Mouse (Mus musculus) left cerebral cortex, postnatal 25 days (tissue): ENCODE results near the gene H2-Q7. TPM values are rescaled to one million over a fixed set of nuclear protein-coding genes. Genes with fewer than 3 reads are reported as not detected.
A peak's percentile ranks its signal among the peaks of the same experiment; 100 is the strongest.
"Not testable (repeated sequence)": the region's sequence is repeated elsewhere in the genome, so short reads cannot be mapped to it uniquely, and the experiment has no call there.

Experiments
- DNase-seq, 2 experiments: peaks; one replicate each; pipeline ENCODE4 v3.0.0; 2022; ENCODE audit warnings: low spot score in 2 of 2, mixed read lengths in 1 of 2
- intact Hi-C: fragments of 180-260 bp; cut with DNase I; formaldehyde crosslinking; loops from one replicate; pipeline ENCODE4 v1.15.1; 2025
- total RNA-seq, 2 experiments: library from RNA; stranded (reverse); gene quantifications; 2 replicates each; pipeline ENCODE4 v1.2.3; 2021

Gene H2-Q7
- total RNA-seq, 2 experiments from 2014 or later = 0.30 to 0.34 TPM

DNA sequence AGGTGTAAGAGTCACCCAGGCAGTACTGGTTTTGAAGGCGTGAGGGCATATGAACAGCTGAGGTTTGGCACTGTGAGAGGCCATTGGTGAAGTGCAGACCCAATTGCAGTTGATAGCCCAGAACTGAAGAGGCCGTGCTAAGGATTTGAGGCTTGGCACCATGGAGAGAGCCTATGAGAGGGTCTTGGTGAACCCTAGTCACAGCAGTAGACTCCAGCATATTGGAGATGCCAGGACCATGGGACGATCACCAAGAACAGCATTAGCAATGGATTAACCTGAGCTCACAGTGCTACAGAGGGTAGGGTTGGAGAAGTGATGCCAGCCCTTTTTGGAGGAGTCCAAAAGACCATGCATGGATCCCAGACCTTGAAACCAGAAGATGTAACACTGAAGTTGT lies 6.8 kb upstream of the H2-Q7 start:
- intact Hi-C loops, DNase-seq: not testable (repeated sequence)

DNA sequence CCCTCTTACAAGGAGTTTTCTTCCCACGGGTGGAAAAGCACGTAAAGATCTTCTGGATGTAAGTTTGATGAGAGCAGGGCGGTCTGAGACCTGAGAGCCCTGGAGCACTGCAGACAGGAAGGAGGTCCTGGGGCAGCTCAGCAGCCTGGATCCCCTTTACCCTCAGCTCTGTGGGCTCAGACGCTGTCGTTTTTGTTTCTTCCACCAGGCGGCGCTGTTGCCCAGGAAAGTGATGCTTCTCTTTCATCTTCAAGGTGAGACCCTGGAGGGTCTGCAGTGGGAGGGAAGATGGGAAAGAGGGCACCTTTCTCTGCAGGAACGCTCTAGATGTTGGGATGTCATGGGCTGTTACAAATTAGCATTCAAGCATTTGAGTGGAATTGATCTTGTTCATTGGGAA lies 4.1 kb upstream of the H2-Q7 start:
- DNase-seq, intact Hi-C loops: not testable (repeated sequence)

DNA sequence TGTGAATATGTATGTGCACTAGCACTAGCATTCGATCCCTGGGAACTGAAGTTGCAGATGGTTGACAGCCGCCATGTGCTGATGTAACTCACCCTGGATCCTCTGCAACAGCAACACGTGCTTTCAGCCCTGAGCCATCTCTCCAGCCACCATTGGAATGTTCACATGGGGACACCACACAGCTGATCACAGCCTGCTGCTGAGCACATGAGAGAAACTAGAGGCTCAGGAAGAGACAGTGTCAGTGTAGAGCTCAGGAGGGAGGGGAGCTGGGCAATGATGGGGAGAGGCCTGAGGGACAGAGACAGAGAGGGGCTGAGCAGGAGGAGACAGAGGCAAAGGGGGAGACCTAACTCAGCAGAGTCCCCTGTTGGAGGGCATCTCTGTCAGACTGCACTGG lies 3.4 kb upstream of the H2-Q7 start:
- intact Hi-C loops, DNase-seq: not testable (repeated sequence)

- DNase-seq, intact Hi-C loops: not testable (repeated sequence)
Observed at GRCm38 (mm10) chr17:35437386-35437936, 1.5 kb upstream of the H2-Q7 start.

DNA sequence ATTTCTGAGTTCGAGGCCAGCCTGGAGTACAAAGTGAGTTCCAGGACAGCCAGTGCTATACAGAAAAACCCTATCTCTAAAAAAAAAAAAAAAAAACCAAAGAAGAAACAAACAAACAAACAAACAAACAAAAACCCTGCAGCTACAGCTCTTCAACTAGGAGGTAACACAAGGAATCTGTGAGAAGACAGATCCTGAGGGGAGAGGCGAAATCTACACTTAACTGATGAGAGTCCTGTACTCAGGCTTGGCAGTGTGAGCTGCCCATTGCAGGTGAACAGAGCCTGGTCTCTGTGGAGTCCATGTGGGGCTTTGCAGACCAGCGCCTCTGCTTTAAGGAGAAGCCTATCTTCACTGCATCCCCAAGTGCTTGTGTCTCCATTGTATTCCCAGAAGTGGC lies 560 bp upstream of the H2-Q7 start:
- intact Hi-C loops = not testable (repeated sequence)

DNA sequence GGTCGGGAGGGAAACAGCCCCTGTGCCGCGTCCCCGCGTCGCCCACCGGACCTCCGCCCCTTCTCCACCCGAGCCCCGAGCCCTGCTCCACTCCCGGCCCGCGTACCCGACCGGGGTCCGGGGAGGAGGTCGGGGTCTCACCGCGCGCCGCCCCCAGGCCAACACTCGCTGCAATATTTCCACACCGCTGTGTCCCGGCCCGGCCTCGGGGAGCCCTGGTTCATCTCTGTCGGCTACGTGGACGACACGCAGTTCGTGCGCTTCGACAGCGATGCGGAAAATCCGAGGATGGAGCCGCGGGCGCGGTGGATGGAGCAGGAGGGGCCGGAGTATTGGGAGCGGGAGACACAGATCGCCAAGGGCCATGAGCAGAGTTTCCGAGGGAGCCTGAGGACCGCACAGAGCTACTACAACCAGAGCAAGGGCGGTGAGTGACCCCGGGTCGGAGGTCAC lies 366 bp downstream of the H2-Q7 start:
- intact Hi-C loops, DNase-seq: not testable (repeated sequence)

More for the DNA sequence above, 560 bp upstream of the H2-Q7 start:
- not testable (repeated sequence) for DNase-seq

GRCm38 (mm10) chr17:35439925-35440645 lies 1.1 kb downstream of the H2-Q7 start:
- DNase-seq, intact Hi-C loops: not testable (repeated sequence)

- intact Hi-C loops = not testable (repeated sequence)
Observed at GRCm38 (mm10) chr17:35442376-35442775, 3.4 kb downstream of the H2-Q7 start.

DNA sequence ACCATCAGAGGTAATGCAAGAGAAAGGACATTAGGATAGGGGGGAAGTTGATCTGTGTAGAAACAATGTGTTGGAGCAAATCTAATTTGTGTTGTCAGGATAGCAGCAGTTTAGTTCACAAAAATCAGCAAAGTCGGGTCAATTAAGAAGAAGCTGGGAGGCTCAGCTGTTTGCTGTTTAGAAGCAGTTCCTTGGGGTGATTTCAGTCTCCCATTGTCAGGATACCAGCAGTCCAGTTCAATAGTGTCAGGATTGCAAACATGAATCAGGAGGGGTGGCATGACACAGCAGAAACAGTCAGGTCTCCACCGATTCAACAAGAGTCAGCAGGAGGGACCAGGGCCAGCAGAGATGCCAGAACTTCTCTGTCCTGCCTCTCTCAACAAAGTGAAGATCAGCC lies 5.6 kb downstream of the H2-Q7 start:
- DNase-seq, intact Hi-C loops: not testable (repeated sequence)

More at GRCm38 (mm10) chr17:35442376-35442775, 3.4 kb downstream of the H2-Q7 start:
- not testable (repeated sequence) for DNase-seq

- DNase-seq, intact Hi-C loops: not testable (repeated sequence)
Observed at GRCm38 (mm10) chr17:35458247-35458646, 19.3 kb downstream of the H2-Q7 start.

- intact Hi-C loops, DNase-seq: not testable (repeated sequence)
Observed at GRCm38 (mm10) chr17:35460513-35461341, 21.8 kb downstream of the H2-Q7 start.

DNA sequence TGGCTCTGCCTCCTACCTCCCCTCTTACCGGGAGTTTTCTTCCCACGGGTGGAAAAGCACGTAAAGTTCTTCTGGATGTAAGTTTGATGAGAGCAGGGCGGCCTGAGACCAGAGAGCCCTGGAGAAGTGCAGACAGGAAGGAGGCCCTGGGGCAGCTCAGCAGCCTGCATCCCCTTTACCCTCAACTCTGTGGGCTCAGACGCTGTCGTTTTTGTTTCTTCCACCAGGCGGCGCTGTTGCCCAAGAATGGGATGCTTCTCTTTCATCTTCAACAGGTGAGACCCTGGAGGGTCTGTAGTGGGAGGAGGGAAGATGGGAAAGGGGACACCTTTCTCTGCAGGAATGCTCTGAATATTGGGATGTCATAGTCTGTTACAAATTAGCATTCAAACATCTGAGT lies 26.7 kb downstream of the H2-Q7 start:
- intact Hi-C loops, DNase-seq: not testable (repeated sequence)

- intact Hi-C loops, DNase-seq: not testable (repeated sequence)
Observed at GRCm38 (mm10) chr17:35468936-35469335, 30.0 kb downstream of the H2-Q7 start.

DNA sequence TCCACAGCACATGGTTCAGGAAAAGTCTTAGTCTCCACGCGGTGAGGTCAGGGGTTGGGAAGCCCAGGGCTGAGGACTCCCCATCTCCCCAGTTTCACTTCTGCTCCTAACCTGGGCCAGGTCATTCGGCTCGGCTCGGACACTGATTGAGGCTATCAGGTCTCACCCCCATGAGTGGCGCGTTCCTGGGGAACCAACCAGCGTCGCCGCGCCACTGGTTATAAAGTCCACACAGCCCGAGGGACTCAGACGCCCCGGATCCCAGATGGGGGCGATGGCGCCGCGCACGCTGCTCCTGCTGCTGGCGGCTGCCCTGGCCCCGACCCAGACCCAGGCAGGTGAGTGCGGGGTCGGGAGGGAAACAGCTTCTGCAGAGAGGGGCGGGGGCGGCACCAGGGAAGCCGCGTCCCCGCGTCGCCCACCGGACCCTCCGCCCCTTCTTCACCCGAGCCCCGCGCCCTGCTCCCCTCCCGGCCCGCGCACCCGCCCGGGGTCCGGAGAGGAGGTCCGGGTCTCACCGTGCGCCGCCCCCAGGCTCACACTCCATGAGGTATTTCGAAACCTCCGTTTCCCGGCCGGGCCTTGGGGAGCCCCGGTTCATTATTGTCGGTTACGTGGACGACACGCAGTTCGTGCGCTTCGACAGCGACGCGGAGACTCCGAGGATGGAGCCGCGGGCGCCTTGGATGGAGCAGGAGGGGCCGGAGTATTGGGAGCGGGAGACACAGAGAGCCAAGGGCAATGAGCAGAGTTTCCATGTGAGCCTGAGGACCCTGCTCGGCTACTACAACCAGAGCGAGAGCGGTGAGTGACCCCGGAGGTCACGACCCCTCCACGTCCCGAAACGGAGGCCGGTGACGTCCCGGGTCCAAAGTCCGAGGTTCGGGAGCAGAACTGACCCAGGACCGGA lies 31.1 kb downstream of the H2-Q7 start, which contains the start of gene H2-Q10:
Gene H2-Q10 (plus strand): TSS at position 248 of the 910 bp plus-strand sequence.
- intact Hi-C loops = no loop called here
- no peak for DNase-seq

GRCm38 (mm10) chr17:35484066-35484465 lies 45.1 kb downstream of the H2-Q7 start:
- intact Hi-C loops = loop anchor here (2.0 kb wide), 1 partner anchor 51 kb away; no protein-coding TSS in a partner anchor
- DNase-seq = peak; percentile 53 to 63

DNA sequence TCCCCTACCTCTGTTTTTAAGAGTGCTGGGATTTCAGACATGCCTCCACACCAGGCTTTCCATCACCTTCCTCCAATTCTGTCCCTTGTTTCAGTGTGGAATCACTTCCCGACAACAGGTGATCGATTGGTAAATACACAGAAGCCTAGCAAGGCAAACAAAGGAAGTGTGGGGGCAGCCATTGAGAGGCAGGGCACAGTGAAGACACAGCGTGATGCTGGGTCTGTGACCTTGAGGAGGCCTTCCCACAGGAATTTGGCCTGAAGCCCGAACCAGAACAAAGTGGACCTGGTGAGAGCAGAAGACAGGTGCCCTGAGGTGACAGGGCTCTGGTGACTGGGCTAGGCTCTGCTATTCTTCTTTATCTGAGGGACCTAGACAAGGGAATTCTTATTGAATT lies 46.7 kb downstream of the H2-Q7 start:
- no peak for DNase-seq
- intact Hi-C loops = loop anchor here (2.0 kb wide), 1 partner anchor 49 kb away; no protein-coding TSS in a partner anchor

DNA sequence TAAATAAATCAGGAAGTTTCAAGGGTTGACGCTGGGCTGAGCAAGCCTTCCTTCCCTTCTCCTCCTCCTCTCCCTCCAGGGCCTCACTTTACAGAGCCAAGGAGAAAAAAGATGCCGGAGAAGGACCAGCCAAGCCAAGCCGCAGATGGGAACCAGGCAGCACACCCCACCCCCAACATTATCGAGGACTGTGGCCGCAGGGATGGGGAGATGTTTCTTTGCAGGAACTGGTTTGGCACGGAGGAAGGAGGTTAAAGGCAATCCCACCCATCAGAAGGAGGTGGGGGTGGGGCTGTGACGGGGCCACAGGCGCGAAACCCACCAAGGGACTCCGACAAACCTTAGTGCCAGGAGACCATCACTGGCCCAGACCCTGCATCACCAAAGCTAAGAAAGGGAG lies 47.8 kb downstream of the H2-Q7 start:
- no peak for DNase-seq
- intact Hi-C loops = no loop called here

DNA sequence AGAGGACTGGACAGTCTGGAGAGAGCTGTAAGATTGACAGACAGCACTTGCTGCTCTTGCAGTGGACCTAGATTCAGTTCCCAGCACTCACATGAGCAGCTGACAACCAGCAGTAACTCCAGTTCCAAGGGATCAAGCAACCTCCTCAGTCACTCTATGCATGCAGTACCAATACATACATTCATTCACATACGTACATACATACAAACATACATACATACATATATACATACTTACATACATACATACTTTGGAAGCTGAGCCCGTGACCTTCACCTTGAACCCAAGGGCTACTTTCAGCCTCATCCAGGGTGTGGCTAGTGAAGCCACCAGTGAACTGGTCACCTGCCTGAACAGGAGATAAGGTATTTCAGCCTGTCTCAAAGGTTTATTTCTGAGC lies 49.1 kb downstream of the H2-Q7 start:
- no peak for DNase-seq
- intact Hi-C loops = no loop called here

DNA sequence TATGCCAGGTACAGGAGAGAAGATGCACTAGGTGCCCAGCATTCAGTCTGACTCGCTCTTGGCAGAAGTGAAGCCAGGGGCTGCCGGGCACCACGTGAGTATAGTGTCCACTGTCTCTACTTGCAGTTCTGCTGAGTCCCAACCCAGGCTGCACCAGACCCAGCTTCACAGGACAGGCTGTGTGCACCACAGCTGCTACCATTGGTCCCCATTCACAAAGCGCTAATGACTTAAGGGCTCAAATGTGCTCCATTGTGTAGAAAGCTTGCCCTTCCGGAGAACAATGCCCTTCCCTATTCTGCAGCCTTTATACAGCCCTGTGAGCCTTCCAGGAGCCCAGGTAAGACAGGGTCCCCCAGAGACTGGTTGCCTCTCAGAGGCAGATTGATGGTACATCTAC lies 51.4 kb downstream of the H2-Q7 start:
- DNase-seq = no peak
- intact Hi-C loops = no loop called here
